Mouse (Mus musculus): ENCODE results near the gene Gas6. TPM values are rescaled to one million over a fixed set of nuclear protein-coding genes. Genes with fewer than 3 reads are reported as not detected.

The Gas6 gene
- polyA plus RNA-seq, 1 experiment from 2014 or later: 13.9 TPM

DNA sequence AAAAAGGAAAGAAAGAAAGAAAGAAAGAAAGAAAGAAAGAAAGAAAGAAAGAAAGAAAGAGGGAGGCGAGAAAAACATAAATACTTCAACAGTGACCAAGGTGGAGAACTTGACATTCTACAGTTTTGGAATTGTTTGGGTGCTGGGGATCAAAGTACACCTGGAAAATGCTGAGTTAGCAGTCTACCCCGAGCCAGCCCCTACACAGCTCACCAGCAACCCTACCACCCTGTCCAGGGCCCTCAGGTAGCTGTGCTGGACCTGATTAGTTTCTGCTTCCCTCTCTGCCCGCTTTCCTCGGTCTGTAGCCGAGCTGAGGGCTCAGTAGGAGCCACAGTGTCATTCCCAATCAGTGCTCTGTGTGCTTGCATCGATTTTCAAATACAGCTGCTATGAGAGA lies 26.1 kb upstream of the Gas6 start:
- H3K4me2 ChIP-seq: no peak overlapping the region
- ATAC-seq (ENCODE audit: low FRiP score): no peak
- no peaks in the 10 kb centered on the region for H3K4me1 ChIP-seq
- H3K27ac ChIP-seq: no peak overlapping the region
- no peaks in the 10 kb centered on the region for H3K36me3 ChIP-seq (replicated peaks)
- H3K9ac ChIP-seq: no peak overlapping the region
- H3K4me3 ChIP-seq (replicated peaks): no peak overlapping the region
- 0 out of 2 replicates have a peak, but pooled peaks cover 4% of the 10 kb centered on the region for H3K27me3 ChIP-seq
- no peaks in the 10 kb centered on the region for H3K9me3 ChIP-seq
- WGBS: 73% methylated on average over 6 of the region's 6 CpGs

DNA sequence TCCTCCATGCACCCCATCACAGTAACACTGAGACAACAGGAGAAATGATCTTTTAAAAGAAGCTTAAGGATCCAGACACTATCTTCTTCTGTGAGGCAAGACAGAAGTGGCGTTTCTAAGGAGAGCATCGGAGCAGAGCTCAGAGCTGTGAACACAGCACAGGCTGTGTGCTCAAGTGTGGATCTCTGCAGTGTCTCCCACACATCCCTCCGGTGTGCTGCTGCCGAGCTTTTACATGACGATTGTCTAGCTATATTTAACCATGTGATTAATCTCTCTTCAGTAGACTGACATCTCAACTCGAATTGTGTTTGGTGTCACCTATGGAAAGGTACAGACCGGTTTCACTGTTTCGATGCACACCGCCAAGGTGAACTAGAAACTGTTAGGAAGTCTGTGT lies 25.2 kb upstream of the Gas6 start:
- WGBS: 91% methylated on average over 9 of the region's 9 CpGs
- no peak for ATAC-seq (ENCODE audit: low FRiP score)

DNA sequence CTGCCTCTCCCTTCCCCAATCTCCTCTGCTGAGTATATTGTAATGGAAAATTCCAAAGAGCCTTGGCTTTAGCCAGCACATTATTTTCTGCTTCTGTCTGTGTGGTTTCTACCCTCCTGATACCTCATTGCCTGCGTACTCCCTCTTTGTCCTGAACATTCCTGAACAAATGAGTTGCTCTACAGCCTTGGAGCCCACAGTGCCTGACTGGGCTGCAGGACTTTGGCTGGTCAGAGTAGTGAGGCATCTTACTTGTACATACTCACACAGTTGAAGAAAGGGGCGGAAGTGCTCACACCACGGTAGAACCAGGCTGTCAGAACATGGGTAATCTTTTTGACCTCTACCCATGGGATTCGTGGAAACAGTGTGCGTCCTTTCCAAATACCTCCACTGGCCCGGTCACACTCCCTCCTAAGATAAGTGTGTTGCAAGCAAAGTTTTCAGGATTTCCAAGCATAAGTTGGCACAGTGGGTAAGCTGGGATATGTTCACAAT lies 23.0 kb upstream of the Gas6 start:
- Histone ChIP-seq H3K4me1 (no peaks in the 10 kb centered on the region), H3K4me3 (replicated peaks) (no peak overlapping the region), H3K9me3 (no peaks in the 10 kb centered on the region), H3K27ac (no peak overlapping the region), H3K4me2 (no peak overlapping the region), H3K36me3 (replicated peaks) (no peaks in the 10 kb centered on the region), H3K27me3 (no peaks in the 10 kb centered on the region), H3K9ac (no peak overlapping the region)
- WGBS: 91% methylated on average over 6 of the region's 6 CpGs
- ATAC-seq (ENCODE audit: low FRiP score): no peak

More for the DNA sequence above, 25.2 kb upstream of the Gas6 start:
- Histone ChIP-seq H3K36me3 (replicated peaks) (no peaks in the 10 kb centered on the region), H3K9me3 (no peaks in the 10 kb centered on the region), H3K4me3 (replicated peaks) (no peak overlapping the region), H3K9ac (no peak overlapping the region), H3K4me2 (no peak overlapping the region), H3K4me1 (no peaks in the 10 kb centered on the region), H3K27ac (no peak overlapping the region), H3K27me3 (0 out of 2 replicates have a peak, but pooled peaks cover 4% of the 10 kb centered on the region)

DNA sequence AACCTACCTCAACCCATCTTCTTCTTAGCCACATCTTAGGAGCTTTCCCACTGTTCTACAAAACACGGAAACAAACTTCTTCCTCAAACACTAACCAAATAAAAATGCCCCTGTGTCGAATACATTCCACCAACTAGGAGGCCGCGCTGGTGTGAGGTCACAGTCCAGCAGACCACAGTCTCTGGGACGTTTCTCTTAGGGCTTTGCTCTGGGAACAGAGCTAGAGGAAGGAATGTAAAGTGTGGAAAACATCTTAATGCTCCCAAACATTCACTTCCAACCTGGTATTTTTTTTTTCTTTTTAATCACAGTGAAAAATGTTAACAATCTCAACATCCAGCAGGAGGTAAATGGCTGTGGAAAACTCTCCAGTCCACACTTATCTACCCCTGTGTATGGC lies 22.4 kb upstream of the Gas6 start:
- H3K9ac ChIP-seq: no peak overlapping the region
- H3K36me3 ChIP-seq (replicated peaks): no peaks in the 10 kb centered on the region
- no peaks in the 10 kb centered on the region for H3K27me3 ChIP-seq
- no peak overlapping the region for H3K27ac ChIP-seq
- no peak overlapping the region for H3K4me3 ChIP-seq (replicated peaks)
- ATAC-seq (ENCODE audit: low FRiP score): no peak
- no peak overlapping the region for H3K4me2 ChIP-seq
- WGBS: 90% methylated on average over 5 of the region's 5 CpGs
- no peaks in the 10 kb centered on the region for H3K4me1 ChIP-seq
- no peaks in the 10 kb centered on the region for H3K9me3 ChIP-seq

DNA sequence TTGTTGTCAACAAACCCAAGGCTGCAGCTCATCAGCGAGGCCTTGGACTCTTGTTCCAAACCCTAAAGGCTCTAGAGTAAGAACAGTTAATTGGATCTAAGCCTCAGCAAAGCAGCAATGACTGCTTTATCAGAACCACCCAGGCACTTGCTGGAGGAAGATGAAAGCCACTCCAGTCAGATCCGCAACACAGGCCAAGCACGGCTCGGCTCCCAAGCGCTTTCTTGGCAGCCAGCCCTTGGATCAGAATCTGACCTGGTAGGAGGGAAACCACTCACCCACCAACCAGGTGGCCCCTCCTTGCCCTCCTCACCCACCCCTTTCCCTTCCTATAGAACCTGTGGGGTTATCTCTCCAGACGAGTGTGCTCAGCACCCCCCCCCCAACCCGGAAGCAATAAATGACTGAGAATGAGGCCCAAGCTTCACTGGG lies 21.7 kb upstream of the Gas6 start:
- H3K4me1 ChIP-seq: no peaks in the 10 kb centered on the region
- H3K27me3 ChIP-seq: no peaks in the 10 kb centered on the region
- no peak overlapping the region for H3K9ac ChIP-seq
- 84% methylated on average over 7 of the region's 7 CpGs for WGBS
- no peaks in the 10 kb centered on the region for H3K9me3 ChIP-seq
- no peak for ATAC-seq (ENCODE audit: low FRiP score)
- no peak overlapping the region for H3K27ac ChIP-seq
- no peaks in the 10 kb centered on the region for H3K36me3 ChIP-seq (replicated peaks)
- H3K4me2 ChIP-seq: no peak overlapping the region
- no peak overlapping the region for H3K4me3 ChIP-seq (replicated peaks)

DNA sequence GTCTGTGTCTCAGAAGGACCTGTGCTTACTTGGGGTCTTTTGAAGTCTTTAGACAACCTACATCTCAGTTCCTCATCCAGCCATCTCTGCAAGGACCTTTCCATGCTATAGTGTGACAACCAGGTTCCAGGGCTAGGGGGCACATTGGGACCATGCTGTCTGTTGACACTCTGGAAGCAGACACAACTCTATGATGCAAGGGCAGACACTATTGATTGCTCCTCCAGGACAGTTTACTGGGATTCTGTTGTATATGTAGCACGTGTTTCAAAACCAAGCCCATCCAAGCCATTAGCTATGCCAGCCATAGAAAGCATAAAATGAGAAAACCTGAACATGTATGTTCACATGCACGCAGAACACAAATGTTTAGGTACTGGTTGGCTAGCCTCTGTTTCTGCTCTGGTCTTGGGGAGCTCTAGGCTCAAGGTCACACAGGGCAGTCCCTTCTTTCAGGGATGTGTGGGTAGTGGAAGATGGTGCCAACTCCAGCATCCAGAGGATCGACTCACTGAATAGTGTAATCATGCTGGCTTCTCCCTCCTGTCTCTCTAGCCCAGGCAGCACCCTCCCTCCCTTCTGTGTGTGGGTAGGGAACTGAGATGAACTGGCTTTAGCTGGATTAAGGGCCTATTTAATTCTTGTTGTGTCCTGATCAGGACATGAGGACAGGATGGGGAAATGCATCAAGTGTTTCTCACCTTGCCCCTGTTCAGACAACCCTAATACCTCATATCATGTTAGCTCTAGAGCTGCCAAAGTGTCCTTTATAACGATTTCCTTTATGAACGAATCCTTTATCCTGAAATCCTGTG lies 19.5 kb upstream of the Gas6 start:
- Histone ChIP-seq H3K4me3 (replicated peaks) (no peak overlapping the region), H3K4me1 (no peaks in the 10 kb centered on the region), H3K9me3 (no peaks in the 10 kb centered on the region), H3K36me3 (replicated peaks) (no peaks in the 10 kb centered on the region), H3K27me3 (no peaks in the 10 kb centered on the region), H3K27ac (no peak overlapping the region), H3K9ac (no peak overlapping the region), H3K4me2 (no peak overlapping the region)
- ATAC-seq (ENCODE audit: low FRiP score): no peak
- WGBS: 80% methylated on average over 5 of the region's 5 CpGs

DNA sequence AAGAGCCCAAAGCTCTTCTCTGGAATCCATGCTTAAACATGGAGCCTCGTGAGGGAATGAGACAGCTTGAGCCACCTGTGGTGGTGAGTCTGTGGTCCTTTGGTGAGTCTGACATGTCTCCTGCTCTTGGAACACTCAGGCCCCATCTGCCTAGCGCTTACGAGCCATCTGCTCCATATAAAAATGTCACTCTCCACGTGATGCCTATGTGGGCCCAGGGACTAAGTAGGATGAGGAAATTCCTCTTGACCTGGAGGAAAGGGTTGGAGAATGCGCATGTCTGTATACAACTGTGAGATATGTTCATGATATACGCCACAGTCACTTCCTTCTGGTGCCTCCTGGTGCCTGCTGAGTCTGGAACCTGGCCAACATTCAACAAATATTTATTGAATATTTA lies 18.4 kb upstream of the Gas6 start:
- no peak overlapping the region for H3K4me2 ChIP-seq

DNA sequence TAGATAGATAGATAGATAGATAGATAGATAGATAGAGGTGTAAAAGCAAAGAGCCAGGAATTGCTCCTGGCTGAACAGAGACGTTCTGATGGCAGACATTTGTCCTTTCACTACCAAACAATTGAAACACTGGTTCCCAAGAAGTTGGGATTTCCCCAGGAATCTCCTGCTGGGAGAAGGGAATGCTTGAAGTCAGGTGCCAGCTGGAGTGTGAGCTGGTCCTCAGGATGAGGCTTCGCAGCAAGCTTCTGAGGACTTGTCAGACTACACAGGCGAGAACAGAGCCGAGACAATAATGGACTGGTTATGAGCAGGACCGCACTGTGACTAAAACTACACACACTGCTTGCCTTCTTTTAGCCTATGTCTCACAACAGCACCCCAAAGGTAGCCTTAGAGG lies 17.7 kb upstream of the Gas6 start:
- 0 out of 2 replicates have a peak, but pooled peaks cover under 1% of the 10 kb centered on the region for H3K27me3 ChIP-seq
- no peak overlapping the region for H3K4me2 ChIP-seq
- H3K9me3 ChIP-seq: no peaks in the 10 kb centered on the region
- no peaks in the 10 kb centered on the region for H3K36me3 ChIP-seq (replicated peaks)
- H3K4me3 ChIP-seq (replicated peaks): no peak overlapping the region
- no peaks in the 10 kb centered on the region for H3K4me1 ChIP-seq
- WGBS: 72% methylated on average over 5 of the region's 5 CpGs
- H3K27ac ChIP-seq: no peak overlapping the region
- H3K9ac ChIP-seq: no peak overlapping the region
- ATAC-seq (ENCODE audit: low FRiP score): no peak

More for the DNA sequence above, 18.4 kb upstream of the Gas6 start:
- no peak for ATAC-seq (ENCODE audit: low FRiP score)
- H3K27ac ChIP-seq: no peak overlapping the region
- H3K9me3 ChIP-seq: no peaks in the 10 kb centered on the region
- H3K4me1 ChIP-seq: no peaks in the 10 kb centered on the region
- WGBS: 80% methylated on average over 6 of the region's 6 CpGs
- no peaks in the 10 kb centered on the region for H3K27me3 ChIP-seq
- H3K4me3 ChIP-seq (replicated peaks): no peak overlapping the region
- H3K36me3 ChIP-seq (replicated peaks): no peaks in the 10 kb centered on the region
- no peak overlapping the region for H3K9ac ChIP-seq

DNA sequence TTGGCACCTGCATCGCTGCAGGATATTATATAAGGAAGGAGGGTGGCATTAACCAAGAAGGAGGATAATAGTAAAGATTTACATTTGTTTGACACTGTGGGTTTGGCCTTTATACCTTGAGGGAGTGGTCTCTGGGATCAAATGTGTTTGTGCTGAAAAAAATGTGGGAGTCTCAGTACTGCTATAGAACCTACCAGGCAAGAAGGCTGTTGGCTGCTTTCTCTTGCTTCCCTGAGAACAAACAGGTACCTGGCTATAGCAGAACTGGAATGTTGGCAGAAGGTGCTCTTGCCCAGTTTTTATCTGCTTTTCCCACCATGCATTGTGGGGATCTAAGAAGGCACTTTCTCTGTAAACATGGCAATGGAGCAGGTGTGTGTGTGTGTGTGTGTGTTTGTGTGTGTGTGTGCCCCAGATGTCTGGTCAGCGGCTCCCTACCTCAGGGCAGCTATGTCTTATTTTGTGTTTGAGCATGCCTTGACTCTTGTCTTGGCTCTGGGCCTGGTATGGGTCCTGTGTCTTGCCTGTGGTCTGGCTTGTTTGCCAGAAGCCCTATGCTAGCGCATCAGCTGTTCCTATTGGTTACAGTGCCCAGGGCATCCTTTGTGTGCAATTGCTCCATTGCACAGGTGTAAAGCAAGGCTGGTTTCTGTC lies 13.1 kb upstream of the Gas6 start:
- WGBS: 92% methylated on average over 3 of the region's 3 CpGs
- peaks cover 5% of the 10 kb centered on the region; the same call in 1 of the 2 replicates for H3K27me3 ChIP-seq
- H3K36me3 ChIP-seq (replicated peaks): no peaks in the 10 kb centered on the region
- ATAC-seq (ENCODE audit: low FRiP score): no peak
- no peak overlapping the region for H3K4me3 ChIP-seq (replicated peaks)
- H3K27ac ChIP-seq: no peak overlapping the region
- H3K9me3 ChIP-seq: no peaks in the 10 kb centered on the region
- no peak overlapping the region for H3K4me2 ChIP-seq
- no peaks in the 10 kb centered on the region for H3K4me1 ChIP-seq
- no peak overlapping the region for H3K9ac ChIP-seq

DNA sequence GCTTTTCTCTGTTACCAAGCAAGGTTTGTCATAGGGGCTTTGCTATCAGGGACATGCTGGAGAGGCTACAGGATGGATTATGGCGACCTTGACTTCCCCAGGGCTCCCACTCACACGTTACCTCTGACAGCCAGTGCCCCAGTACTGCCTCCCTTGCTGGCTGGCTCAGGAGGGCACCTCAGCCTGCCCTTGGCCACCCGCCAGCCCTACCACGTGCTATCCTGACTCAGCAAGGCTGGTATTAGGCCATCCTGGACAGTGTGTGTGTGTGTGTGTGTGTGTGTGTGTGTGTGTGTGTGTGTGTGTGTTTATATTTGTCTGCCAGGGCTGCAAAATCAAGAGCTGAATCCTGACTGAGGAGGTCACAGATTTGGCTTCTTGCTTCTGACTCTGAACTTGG lies 12.6 kb upstream of the Gas6 start:
- H3K36me3 ChIP-seq (replicated peaks): no peaks in the 10 kb centered on the region
- 60% methylated on average over 4 of the region's 4 CpGs for WGBS
- peaks cover 5% of the 10 kb centered on the region; the same call in 1 of the 2 replicates for H3K27me3 ChIP-seq
- no peak for ATAC-seq (ENCODE audit: low FRiP score)
- no peak overlapping the region for H3K4me3 ChIP-seq (replicated peaks)
- H3K4me2 ChIP-seq: no peak overlapping the region
- no peak overlapping the region for H3K27ac ChIP-seq
- no peak overlapping the region for H3K9ac ChIP-seq
- H3K9me3 ChIP-seq: no peaks in the 10 kb centered on the region
- H3K4me1 ChIP-seq: no peaks in the 10 kb centered on the region

DNA sequence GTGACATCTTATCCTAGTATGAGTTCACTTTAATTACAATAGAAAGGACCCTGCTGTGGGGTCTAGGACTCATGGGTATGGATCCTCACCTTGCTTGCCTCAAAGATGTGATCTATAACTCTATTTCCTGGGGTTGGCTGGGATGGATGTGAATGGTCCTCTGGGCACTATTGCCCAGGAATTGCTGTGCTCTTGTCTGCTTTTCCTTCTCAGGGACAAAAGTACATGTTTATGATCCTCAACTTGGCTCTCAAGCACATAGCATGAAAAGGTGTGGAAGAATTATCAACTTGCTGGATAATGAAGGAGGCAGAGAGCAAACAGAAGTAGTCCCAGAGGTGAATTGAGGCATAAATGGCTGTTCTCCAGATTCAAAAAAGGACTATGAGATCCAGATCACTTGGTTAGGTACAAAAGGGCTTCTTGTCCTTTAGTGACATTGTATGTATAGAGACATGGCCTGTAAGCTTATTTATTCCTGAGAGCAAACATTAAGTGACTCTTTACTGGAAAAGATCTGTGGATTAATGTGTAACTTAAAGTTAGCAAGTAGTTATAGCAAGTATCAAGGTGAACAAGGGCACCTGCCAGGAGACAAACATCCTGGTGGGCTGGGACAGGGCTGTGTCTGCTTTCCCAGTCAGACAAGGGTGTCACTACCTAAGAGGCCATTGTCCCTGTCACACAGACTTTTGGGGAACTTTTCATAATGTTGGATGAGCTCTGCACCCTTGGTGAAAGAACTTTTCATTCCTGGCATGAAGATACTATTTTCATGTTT lies 10.8 kb upstream of the Gas6 start:
- Histone ChIP-seq H3K4me3 (replicated peaks) (no peak overlapping the region), H3K27ac (no peak overlapping the region), H3K36me3 (replicated peaks) (no peaks in the 10 kb centered on the region), H3K4me2 (no peak overlapping the region), H3K9me3 (no peaks in the 10 kb centered on the region), H3K9ac (no peak overlapping the region), H3K4me1 (no peaks in the 10 kb centered on the region), H3K27me3 (peaks cover 5% of the 10 kb centered on the region; the same call in 1 of the 2 replicates)
- no peak for ATAC-seq (ENCODE audit: low FRiP score)

DNA sequence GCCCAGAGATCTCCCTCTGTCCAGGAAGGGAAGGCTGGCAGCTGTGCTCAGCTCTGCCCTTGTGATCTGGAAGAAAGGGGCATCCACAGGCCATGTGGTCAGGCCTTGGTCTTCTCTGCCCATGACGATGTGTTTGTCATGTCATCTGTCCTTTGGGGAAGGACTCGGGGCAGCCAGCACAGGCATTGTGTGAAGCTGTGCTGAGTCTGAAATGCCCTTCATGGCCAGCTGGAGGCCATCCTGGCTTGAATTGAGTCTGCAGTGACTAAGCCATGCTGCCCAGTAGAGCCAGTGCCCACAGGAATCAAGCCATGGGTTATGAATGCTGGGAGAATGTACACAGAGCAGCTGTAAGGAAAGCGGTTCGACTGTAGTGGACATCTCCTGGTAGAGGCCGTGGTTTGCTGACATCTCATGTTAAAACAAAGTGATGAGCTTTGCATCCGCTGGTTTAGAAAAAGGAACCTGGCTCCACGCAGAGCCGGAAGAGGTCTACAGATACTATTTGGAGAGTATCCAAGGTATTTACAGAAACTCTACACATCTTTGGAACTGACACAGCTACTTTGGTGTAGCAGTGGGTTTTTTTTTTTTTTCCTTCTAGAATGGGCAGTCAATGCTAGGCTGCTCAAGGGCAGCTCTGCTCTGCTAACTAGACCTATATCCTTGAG lies 9.8 kb upstream of the Gas6 start:
- H3K4me1 ChIP-seq: no peaks in the 10 kb centered on the region
- peaks cover 5% of the 10 kb centered on the region; the same call in 1 of the 2 replicates for H3K27me3 ChIP-seq
- H3K4me3 ChIP-seq (replicated peaks): no peak overlapping the region
- H3K27ac ChIP-seq: no peak overlapping the region
- WGBS: 90% methylated on average over 8 of the region's 8 CpGs
- H3K9me3 ChIP-seq: no peaks in the 10 kb centered on the region
- H3K9ac ChIP-seq: no peak overlapping the region
- H3K36me3 ChIP-seq (replicated peaks): no peaks in the 10 kb centered on the region
- ATAC-seq (ENCODE audit: low FRiP score): no peak
- no peak overlapping the region for H3K4me2 ChIP-seq
